Comparison of ENCODE assay signal across 16 mouse cellular contexts in genomic region chr17:13738121-13738776, GRCm38 (mm10). TPM values are rescaled to one million over a fixed set of nuclear protein-coding genes. Genes with fewer than 3 reads are reported as not detected.
A peak's percentile ranks its signal among the peaks of the same experiment; 100 is the strongest.
DNase-seq lines count a peak whose midpoint lies in the region; ATAC-seq and TF ChIP-seq lines count a peak whose summit lies in the region.
"Had no signal": no experiment of that assay in that cellular context is flagged by ENCODE, and none has a peak within 500 bp of the region (broad histone marks: within the 10 kb centered on the region; RNA-seq: fewer than 3 reads in every experiment).

No protein-coding gene starts in this region.

- no peak overlapping the region for H3K4me2 ChIP-seq in heart, postnatal 0 days (ENCODE audit: low read depth, low read length)
- no peak overlapping the region for H3K4me2 ChIP-seq in heart, embryonic 12.5 days
- H3K4me2 ChIP-seq in lung, embryonic 15.5 days, result no peak overlapping the region
- H3K4me2 ChIP-seq: embryonic facial prominence, embryonic 15.5 days; forebrain, embryonic 12.5 days; limb, embryonic 12.5 days; stomach, embryonic 15.5 days had no signal

- no peaks in the 10 kb centered on the region for H3K9me3 ChIP-seq in heart, postnatal 0 days (replicated peaks; ENCODE audit: control insufficient read depth, low read length)
- H3K9me3 ChIP-seq in heart, embryonic 12.5 days (replicated peaks), result no peaks in the 10 kb centered on the region
- no peaks in the 10 kb centered on the region for H3K9me3 ChIP-seq in lung, embryonic 15.5 days
- H3K9me3 ChIP-seq: embryonic facial prominence, embryonic 15.5 days; forebrain, embryonic 12.5 days; limb, embryonic 12.5 days; stomach, embryonic 15.5 days had no signal

- no peak overlapping the region for H3K4me3 ChIP-seq in heart, postnatal 0 days (ENCODE audit: low read depth, low read length)
- no peak overlapping the region for H3K4me3 ChIP-seq in heart, embryonic 12.5 days
- no peak overlapping the region for H3K4me3 ChIP-seq in lung, embryonic 15.5 days
- H3K4me3 ChIP-seq: embryonic facial prominence, embryonic 15.5 days; forebrain, embryonic 12.5 days; limb, embryonic 12.5 days; stomach, embryonic 15.5 days had no signal

- no peak for TF ChIP-seq EP300 in heart, postnatal 0 days (IDR thresholded peaks at IDR 0.05; ENCODE audit: low read depth)

- ATAC-seq in heart, postnatal 0 days (ENCODE audit: insufficient read depth, low read depth), result no peak
- ATAC-seq in heart, embryonic 12.5 days (ENCODE audit: insufficient number of reproducible peaks, low FRiP score), result no peak
- no peak for ATAC-seq in lung, embryonic 15.5 days (ENCODE audit: borderline replicate concordance, extremely low read depth, low FRiP score, low TSS enrichment)
- peak; percentile 54 for ATAC-seq in granulocyte monocyte progenitor cell, adult 5-6 weeks (replicated peaks; ENCODE audit: poor library complexity, severe bottlenecking)

- H3K27ac ChIP-seq in heart, postnatal 0 days (ENCODE audit: low read depth), result peak overlapping the region; percentile 34; the same call in 1 of the 2 replicates
- H3K27ac ChIP-seq in heart, embryonic 12.5 days (ENCODE audit: poor library complexity, severe bottlenecking), result no peak overlapping the region
- H3K27ac ChIP-seq in lung, embryonic 15.5 days, result peak overlapping the region; percentile 67
- H3K27ac ChIP-seq: embryonic facial prominence, embryonic 15.5 days; limb, embryonic 12.5 days; stomach, embryonic 15.5 days had no signal

- 24% methylated on average over 7 of the region's 7 CpGs for WGBS in heart, postnatal 0 days
- WGBS in heart, embryonic 12.5 days, result 25% methylated on average over 7 of the region's 7 CpGs
- 34% methylated on average over 7 of the region's 7 CpGs for WGBS in lung, embryonic 15.5 days

- H3K4me1 ChIP-seq in heart, postnatal 0 days (ENCODE audit: control insufficient read depth, insufficient read depth), result peaks cover 21% of the 10 kb centered on the region
- peaks cover 59% of the 10 kb centered on the region for H3K4me1 ChIP-seq in heart, embryonic 12.5 days (replicated peaks)
- peaks cover 54% of the 10 kb centered on the region for H3K4me1 ChIP-seq in lung, embryonic 15.5 days

- no peak overlapping the region for H3K9ac ChIP-seq in heart, postnatal 0 days (replicated peaks; ENCODE audit: low read depth, low read length)
- no peak overlapping the region for H3K9ac ChIP-seq in heart, embryonic 12.5 days
- no peak overlapping the region for H3K9ac ChIP-seq in lung, embryonic 15.5 days
- H3K9ac ChIP-seq: embryonic facial prominence, embryonic 15.5 days; forebrain, embryonic 12.5 days; limb, embryonic 12.5 days; stomach, embryonic 15.5 days had no signal

- no peaks in the 10 kb centered on the region for H3K27me3 ChIP-seq in heart, postnatal 0 days (ENCODE audit: control insufficient read depth, insufficient read depth, low read length)
- no peaks in the 10 kb centered on the region for H3K27me3 ChIP-seq in heart, embryonic 12.5 days (replicated peaks)
- H3K27me3 ChIP-seq in lung, embryonic 15.5 days, result no peaks in the 10 kb centered on the region
- H3K27me3 ChIP-seq: embryonic facial prominence, embryonic 15.5 days; forebrain, embryonic 12.5 days; limb, embryonic 12.5 days; stomach, embryonic 15.5 days had no signal

- no peak for DNase-seq in heart, postnatal 0 days (ENCODE audit: low spot score)
- DNase-seq in lung, postnatal 4 days, result no peak
- peak; percentile 18 for DNase-seq in ZHBTc4 (ENCODE audit: low read depth, low spot score)
- DNase-seq in embryo, embryonic 9.5 days (ENCODE audit: extremely low spot score), result no peak
- DNase-seq: cerebellum, postnatal 14 days; kidney, adult 18-20 months; spleen, adult 18-20 months had no signal

- no peaks in the 10 kb centered on the region for H3K36me3 ChIP-seq in heart, postnatal 0 days (replicated peaks; ENCODE audit: control insufficient read depth, insufficient read depth, low read length)
- H3K36me3 ChIP-seq in heart, embryonic 12.5 days, result no peaks in the 10 kb centered on the region
- no peaks in the 10 kb centered on the region for H3K36me3 ChIP-seq in lung, embryonic 15.5 days
- H3K36me3 ChIP-seq: embryonic facial prominence, embryonic 15.5 days; forebrain, embryonic 12.5 days; limb, embryonic 12.5 days; stomach, embryonic 15.5 days had no signal

- TF ChIP-seq CTCF in heart, postnatal 0 days (IDR thresholded peaks at IDR 0.05; ENCODE audit: low read depth), result no peak

RNA-seq across cellular contexts. Expression of gene Afdn, which starts 22.1 kb away (rescaled TPM):
- total RNA-seq in heart, postnatal 0 days (2014; rRNA removed; ENCODE audit: low replicate concordance), result 38.0 and 41.9 TPM in 2 replicates
- polyA plus RNA-seq in heart, postnatal 0 days (2015; fragmentation: Nextera tagmentation; extraction: Ambion mirVana), result 49.4 and 52.8 TPM in 2 replicates
- 106 and 108 TPM in 2 replicates for polyA plus RNA-seq in heart, embryonic 12.5 days (2016; fragmentation: Nextera tagmentation; extraction: Ambion mirVana)
- 111 and 114 TPM in 2 replicates for polyA plus RNA-seq in lung, embryonic 15.5 days (2015; fragmentation: Nextera tagmentation; extraction: Ambion mirVana)
- 2.4 and 3.9 TPM in 2 replicates for total RNA-seq in granulocyte monocyte progenitor cell, adult 5-6 weeks (2014; fragmentation: Nextera tagmentation)
- 3.4 and 3.8 TPM in 2 replicates for total RNA-seq in granulocyte monocyte progenitor cell, adult 5-6 weeks (2017)

RNA-seq across cellular contexts. Expression of gene Tcte2, which starts 23.4 kb away (rescaled TPM):
- 0.58 and 0.92 TPM in 2 replicates for total RNA-seq in heart, postnatal 0 days (2014; rRNA removed; ENCODE audit: low replicate concordance)
- 4.3 and 4.5 TPM in 2 replicates for polyA plus RNA-seq in heart, postnatal 0 days (2015; fragmentation: Nextera tagmentation; extraction: Ambion mirVana)
- polyA plus RNA-seq in heart, embryonic 12.5 days (2016; fragmentation: Nextera tagmentation; extraction: Ambion mirVana), result 3.6 and 4.9 TPM in 2 replicates
- 3.1 and 5.1 TPM in 2 replicates for polyA plus RNA-seq in lung, embryonic 15.5 days (2015; fragmentation: Nextera tagmentation; extraction: Ambion mirVana)
- total RNA-seq in granulocyte monocyte progenitor cell, adult 5-6 weeks (2014; fragmentation: Nextera tagmentation), result not detected in 2 replicates
- not detected in 2 replicates for total RNA-seq in granulocyte monocyte progenitor cell, adult 5-6 weeks (2017)
- total RNA-seq: megakaryocyte-erythroid progenitor cell, adult 5-6 weeks; neutrophil, adult 5-6 weeks had no signal
